Mouse (Mus musculus): ENCODE results near the gene Wnt1. TPM values are rescaled to one million over a fixed set of nuclear protein-coding genes. Genes with fewer than 3 reads are reported as not detected.
A peak's percentile ranks its signal among the peaks of the same experiment; 100 is the strongest.

Wnt1 gene
- polyA plus RNA-seq, 1 experiment from 2014 or later: not detected

GRCm38 (mm10) chr15:98792233-98793020, 2.8 kb downstream of the Wnt1 start:
- Histone ChIP-seq H3K9me3 (replicated peaks) (no peaks in the 10 kb centered on the region), H3K4me2 (peak overlapping the region; percentile 41), H3K36me3 (no peaks in the 10 kb centered on the region), H3K27me3 (replicated peaks) (peaks cover 99% of the 10 kb centered on the region), H3K27ac (ENCODE audit: poor library complexity, severe bottlenecking) (no peak overlapping the region), H3K9ac (no peak overlapping the region), H3K4me1 (replicated peaks) (peaks cover 48% of the 10 kb centered on the region), H3K4me3 (peak overlapping the region; percentile 30)
- WGBS: 2% methylated on average over 75 of the region's 75 CpGs
- no peak for ATAC-seq (ENCODE audit: insufficient number of reproducible peaks, low FRiP score)

- H3K9me3 ChIP-seq (replicated peaks): no peaks in the 10 kb centered on the region
- no peak overlapping the region for H3K27ac ChIP-seq (ENCODE audit: poor library complexity, severe bottlenecking)
- 4% methylated on average over 13 of the region's 13 CpGs for WGBS
- peaks cover 54% of the 10 kb centered on the region for H3K4me1 ChIP-seq (replicated peaks)
- H3K27me3 ChIP-seq (replicated peaks): peaks cover 99% of the 10 kb centered on the region
- no peak overlapping the region for H3K4me2 ChIP-seq
- no peak overlapping the region for H3K9ac ChIP-seq
- no peak overlapping the region for H3K4me3 ChIP-seq
- no peaks in the 10 kb centered on the region for H3K36me3 ChIP-seq
- ATAC-seq (ENCODE audit: insufficient number of reproducible peaks, low FRiP score): no peak
Observed at GRCm38 (mm10) chr15:98793141-98793698, 3.6 kb downstream of the Wnt1 start.

GRCm38 (mm10) chr15:98796803-98797595, 7.3 kb downstream of the Wnt1 start:
- peak overlapping the region; percentile 13; the same call in 1 of the 2 replicates for H3K4me2 ChIP-seq
- H3K27me3 ChIP-seq (replicated peaks): peaks cover 100% of the 10 kb centered on the region
- no peak for ATAC-seq (ENCODE audit: insufficient number of reproducible peaks, low FRiP score)
- no peaks in the 10 kb centered on the region for H3K36me3 ChIP-seq
- no peak overlapping the region for H3K27ac ChIP-seq (ENCODE audit: poor library complexity, severe bottlenecking)
- H3K9ac ChIP-seq: no peak overlapping the region
- H3K4me3 ChIP-seq: no peak overlapping the region
- no peaks in the 10 kb centered on the region for H3K9me3 ChIP-seq (replicated peaks)
- peaks cover 29% of the 10 kb centered on the region for H3K4me1 ChIP-seq (replicated peaks)
- WGBS: 6% methylated on average over 13 of the region's 13 CpGs

- no peak overlapping the region for H3K4me2 ChIP-seq
- no peak for ATAC-seq (ENCODE audit: insufficient number of reproducible peaks, low FRiP score)
- no peaks in the 10 kb centered on the region for H3K9me3 ChIP-seq (replicated peaks)
- peaks cover 100% of the 10 kb centered on the region for H3K27me3 ChIP-seq (replicated peaks)
- no peak overlapping the region for H3K9ac ChIP-seq
- no peaks in the 10 kb centered on the region for H3K36me3 ChIP-seq
- peaks cover 22% of the 10 kb centered on the region for H3K4me1 ChIP-seq (replicated peaks)
- H3K4me3 ChIP-seq: 0 out of 2 replicates have a peak overlapping the region, but pooled peaks have one; percentile 2
- no peak overlapping the region for H3K27ac ChIP-seq (ENCODE audit: poor library complexity, severe bottlenecking)
- 5% methylated on average over 28 of the region's 28 CpGs for WGBS
Observed at GRCm38 (mm10) chr15:98797835-98798492, 8.3 kb downstream of the Wnt1 start.

GRCm38 (mm10) chr15:98798903-98799302, 9.2 kb downstream of the Wnt1 start:
- no peak for ATAC-seq (ENCODE audit: insufficient number of reproducible peaks, low FRiP score)
- no peak overlapping the region for H3K4me3 ChIP-seq
- no peak overlapping the region for H3K4me2 ChIP-seq
- H3K27me3 ChIP-seq (replicated peaks): peaks cover 100% of the 10 kb centered on the region
- no peaks in the 10 kb centered on the region for H3K9me3 ChIP-seq (replicated peaks)
- H3K36me3 ChIP-seq: no peaks in the 10 kb centered on the region
- H3K4me1 ChIP-seq (replicated peaks): peaks cover 27% of the 10 kb centered on the region
- H3K27ac ChIP-seq (ENCODE audit: poor library complexity, severe bottlenecking): no peak overlapping the region
- H3K9ac ChIP-seq: no peak overlapping the region
- 53% methylated on average over 3 of the region's 3 CpGs for WGBS

- Histone ChIP-seq H3K27ac (ENCODE audit: poor library complexity, severe bottlenecking) (no peak overlapping the region), H3K36me3 (no peaks in the 10 kb centered on the region), H3K27me3 (replicated peaks) (peaks cover 100% of the 10 kb centered on the region), H3K4me1 (replicated peaks) (peaks cover 28% of the 10 kb centered on the region), H3K4me2 (no peak overlapping the region), H3K9ac (no peak overlapping the region), H3K9me3 (replicated peaks) (no peaks in the 10 kb centered on the region), H3K4me3 (no peak overlapping the region)
- 11% methylated on average over 12 of the region's 12 CpGs for whole genome bisulfite sequencing
- ATAC-seq (ENCODE audit: insufficient number of reproducible peaks, low FRiP score): no peak
Observed at GRCm38 (mm10) chr15:98799396-98799795, 9.7 kb downstream of the Wnt1 start.

GRCm38 (mm10) chr15:98802926-98803325, 13.3 kb downstream of the Wnt1 start:
- 4% methylated on average over 8 of the region's 8 CpGs for WGBS
- H3K4me3 ChIP-seq: 0 out of 2 replicates have a peak overlapping the region, but pooled peaks have one; percentile 12
- peaks cover 100% of the 10 kb centered on the region for H3K27me3 ChIP-seq (replicated peaks)
- no peaks in the 10 kb centered on the region for H3K9me3 ChIP-seq (replicated peaks)
- H3K9ac ChIP-seq: no peak overlapping the region
- H3K36me3 ChIP-seq: no peaks in the 10 kb centered on the region
- no peak overlapping the region for H3K27ac ChIP-seq (ENCODE audit: poor library complexity, severe bottlenecking)
- peak overlapping the region; percentile 59 for H3K4me2 ChIP-seq
- H3K4me1 ChIP-seq (replicated peaks): peaks cover 46% of the 10 kb centered on the region
- ATAC-seq (ENCODE audit: insufficient number of reproducible peaks, low FRiP score): no peak

- Histone ChIP-seq H3K27ac (ENCODE audit: poor library complexity, severe bottlenecking) (no peak overlapping the region), H3K27me3 (replicated peaks) (peaks cover 100% of the 10 kb centered on the region), H3K4me3 (peak overlapping the region; percentile 12), H3K9ac (0 out of 2 replicates have a peak overlapping the region, but pooled peaks have one; percentile 32), H3K4me1 (replicated peaks) (peaks cover 55% of the 10 kb centered on the region), H3K4me2 (peak overlapping the region; percentile 59), H3K9me3 (replicated peaks) (no peaks in the 10 kb centered on the region), H3K36me3 (no peaks in the 10 kb centered on the region)
- under 1% methylated on average over 32 of the region's 32 CpGs for WGBS
- no peak for ATAC-seq (ENCODE audit: insufficient number of reproducible peaks, low FRiP score)
Observed at GRCm38 (mm10) chr15:98804054-98804453, 14.4 kb downstream of the Wnt1 start.

GRCm38 (mm10) chr15:98805324-98806040, 15.8 kb downstream of the Wnt1 start:
- no peak for ATAC-seq (ENCODE audit: insufficient number of reproducible peaks, low FRiP score)
- H3K36me3 ChIP-seq: no peaks in the 10 kb centered on the region
- H3K9me3 ChIP-seq (replicated peaks): no peaks in the 10 kb centered on the region
- H3K27me3 ChIP-seq (replicated peaks): peaks cover 96% of the 10 kb centered on the region
- H3K4me2 ChIP-seq: peak overlapping the region; percentile 97
- peaks cover 62% of the 10 kb centered on the region for H3K4me1 ChIP-seq (replicated peaks)
- H3K9ac ChIP-seq: peak overlapping the region; percentile 76
- WGBS: 1% methylated on average over 64 of the region's 64 CpGs
- peak overlapping the region; percentile 56 for H3K4me3 ChIP-seq
- H3K27ac ChIP-seq (ENCODE audit: poor library complexity, severe bottlenecking): no peak overlapping the region

- ATAC-seq (ENCODE audit: insufficient number of reproducible peaks, low FRiP score): no peak; the same call in 1 of the 2 replicates
- H3K4me2 ChIP-seq: peak overlapping the region; percentile 97
- H3K36me3 ChIP-seq: peaks cover 7% of the 10 kb centered on the region
- peak overlapping the region; percentile 56 for H3K4me3 ChIP-seq
- H3K27ac ChIP-seq (ENCODE audit: poor library complexity, severe bottlenecking): no peak overlapping the region
- peaks cover 62% of the 10 kb centered on the region for H3K4me1 ChIP-seq (replicated peaks)
- peaks cover 95% of the 10 kb centered on the region for H3K27me3 ChIP-seq (replicated peaks)
- peak overlapping the region; percentile 53; the same call in 1 of the 2 replicates for H3K9ac ChIP-seq
- no peaks in the 10 kb centered on the region for H3K9me3 ChIP-seq (replicated peaks)
- WGBS: 5% methylated on average over 30 of the region's 30 CpGs
Observed at GRCm38 (mm10) chr15:98806071-98806808, 16.6 kb downstream of the Wnt1 start.
